ENCODE assay signal across 1 mouse cellular context in the genomic region with DNA sequence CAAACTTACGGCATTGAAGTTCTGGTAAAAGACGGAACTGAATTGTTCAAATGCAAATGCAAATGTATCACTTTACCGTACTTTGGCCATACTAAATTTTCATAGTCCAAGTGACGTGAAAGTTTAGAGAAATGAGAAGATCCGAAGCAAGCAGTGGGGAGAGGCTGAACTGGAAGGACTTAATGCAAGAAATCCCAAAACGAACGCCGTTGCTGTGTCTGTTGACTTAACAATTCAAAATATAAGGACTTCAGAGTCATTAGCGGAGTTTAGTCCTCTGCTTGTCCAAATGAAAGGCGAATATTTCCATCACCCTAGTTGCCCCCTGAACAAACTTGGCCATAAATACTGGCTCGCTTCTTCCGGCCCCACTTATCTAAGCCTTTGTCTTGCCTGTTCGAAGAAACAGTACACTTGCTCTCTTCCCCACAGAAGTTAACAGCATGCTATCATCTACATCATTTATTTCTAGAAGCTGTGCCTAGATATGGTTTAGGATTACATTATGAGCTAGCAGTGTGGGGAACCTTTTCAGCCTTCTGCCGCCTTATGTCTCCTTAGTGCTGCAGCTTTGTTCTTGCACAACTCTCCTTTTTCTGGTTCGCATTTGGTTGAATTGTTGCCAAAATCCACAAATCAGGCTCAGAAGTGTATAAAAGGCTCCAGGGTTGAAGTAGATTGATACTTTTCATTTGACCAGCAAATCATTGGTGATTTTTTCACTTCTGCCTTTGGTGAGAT.
TF ChIP-seq lines count a peak whose summit lies in the region.

No protein-coding gene starts in this region.

TF ChIP-seq in MEL, 35 proteins besides CTCF, POLR2A, EP300 and RAD21:
- no peak for TF ChIP-seq TBP (IDR thresholded peaks at IDR 0.05; ENCODE audit: low read depth, low read length)
- no peak for TF ChIP-seq UBTF (IDR thresholded peaks at IDR 0.05; ENCODE audit: borderline replicate concordance, insufficient read depth, low read depth, low read length)
- TF ChIP-seq ZMIZ1 (IDR thresholded peaks at IDR 0.05; ENCODE audit: low read depth, low read length): no peak
- TF ChIP-seq NELFE (IDR thresholded peaks at IDR 0.05; ENCODE audit: low read depth, low read length): no peak
- TF ChIP-seq NRF1 (IDR thresholded peaks at IDR 0.05; ENCODE audit: insufficient read depth, low read depth, low read length, poor library complexity, severe bottlenecking): no peak
- TF ChIP-seq POLR2AphosphoS2 (IDR thresholded peaks at IDR 0.05; ENCODE audit: low read length): no peak
- no peak for TF ChIP-seq E2F4 (IDR thresholded peaks at IDR 0.05; ENCODE audit: borderline replicate concordance, low read depth, low read length)
